Comparison of ENCODE assay signal across 7 mouse cellular contexts in the genomic region with DNA sequence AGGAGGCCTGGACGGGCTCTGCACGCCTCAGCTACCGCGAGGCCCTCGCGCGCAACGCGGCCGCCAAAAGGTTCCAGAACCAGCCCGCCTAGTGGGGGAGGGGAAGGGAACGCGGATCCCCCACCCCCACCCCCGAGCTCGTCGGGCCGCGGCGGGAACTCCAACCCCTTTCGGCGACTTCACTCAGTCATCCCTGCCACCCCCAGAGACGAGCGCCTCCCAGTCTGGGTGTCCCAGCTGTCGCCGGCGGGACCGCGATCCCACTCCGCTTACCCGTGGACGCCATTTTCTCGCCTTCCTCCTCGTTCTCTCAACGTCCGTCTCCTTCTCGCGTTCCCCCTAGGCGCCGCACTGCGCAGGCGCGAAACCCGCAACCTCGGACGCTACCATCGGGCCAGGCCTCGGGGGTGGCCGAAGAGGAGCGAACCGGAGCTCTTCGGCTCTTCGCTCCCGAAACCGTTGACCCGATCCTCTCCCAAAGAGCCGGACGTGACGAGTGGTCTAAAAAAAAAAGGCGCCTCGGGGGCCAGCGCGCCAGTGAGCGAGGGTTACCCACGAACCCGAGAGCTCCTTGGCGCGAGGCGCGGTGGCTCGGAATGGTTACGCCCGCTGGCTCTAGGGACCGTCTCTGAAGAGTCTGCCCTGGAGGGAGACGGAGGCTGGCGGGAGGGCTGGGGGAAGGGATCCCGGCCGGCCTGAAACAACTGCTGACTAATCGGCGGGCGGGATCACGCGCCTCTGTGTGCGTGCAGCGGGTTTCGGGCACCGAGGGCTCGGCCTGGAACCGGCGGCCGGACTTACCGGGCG. TPM values are rescaled to one million over a fixed set of nuclear protein-coding genes. Genes with fewer than 3 reads are reported as not detected.
DNase-seq lines count a peak whose midpoint lies in the region; ATAC-seq lines count a peak whose summit lies in the region.

TSS of gene Rhbdd3 (plus strand) at position 191 of the 807 bp plus-strand sequence.
TSS of gene Ewsr1 (minus strand) at position 531 of the 807 bp plus-strand sequence.

- WGBS in intestine, embryonic 16.5 days, result under 1% methylated on average over 91 of the region's 92 CpGs
- WGBS in midbrain, embryonic 11.5 days, result under 1% methylated on average over 90 of the region's 92 CpGs

- H3K4me2 ChIP-seq in intestine, embryonic 16.5 days (ENCODE audit: low read depth, low read length), result peak within 1 kb of the TSS; percentile 66
- peak within 1 kb of the TSS; percentile 86 for H3K4me2 ChIP-seq in midbrain, embryonic 11.5 days

- no peaks in the 10 kb centered on the region for H3K27me3 ChIP-seq in intestine, embryonic 16.5 days (replicated peaks; ENCODE audit: control insufficient read depth, insufficient read depth, low read length)
- no peaks in the 10 kb centered on the region for H3K27me3 ChIP-seq in midbrain, embryonic 11.5 days (ENCODE audit: control insufficient read depth, insufficient read depth, low read length)

- H3K9ac ChIP-seq in intestine, embryonic 16.5 days (ENCODE audit: low read depth, low read length), result peak within 1 kb of the TSS; percentile 100
- H3K9ac ChIP-seq in midbrain, embryonic 11.5 days (ENCODE audit: low read length), result peak within 1 kb of the TSS; percentile 98

- H3K27ac ChIP-seq in intestine, embryonic 16.5 days (ENCODE audit: low read length), result peak within 1 kb of the TSS; percentile 95
- H3K27ac ChIP-seq in midbrain, embryonic 11.5 days (ENCODE audit: low read depth, low read length), result peak within 1 kb of the TSS; percentile 95

- ATAC-seq in intestine, embryonic 16.5 days, result peak; percentile 89
- peak; percentile 88 for ATAC-seq in midbrain, embryonic 11.5 days (ENCODE audit: low FRiP score)

- intact Hi-C loops in left cerebral cortex, postnatal 36 days (cut with DNase I), result no loop called here

- peak; percentile 98 for DNase-seq in adrenal gland, adult 2 months
- DNase-seq in embryo, embryonic 11.5 days (ENCODE audit: low read depth, low spot score), result peak; percentile 96
- peak; percentile 96 to 98 for DNase-seq in gastrocnemius, postnatal 4 days (ENCODE audit: low spot score in 2 of 2)
- DNase-seq in left cerebral cortex, postnatal 36 days (ENCODE audit: low spot score in 2 of 2), result peak; percentile 98 to 99
- peak; percentile 100 for DNase-seq in midbrain, embryonic 11.5 days (ENCODE audit: low spot score, missing footprints)
- DNase-seq in skeletal muscle tissue, adult 2 months (ENCODE audit: low read depth, low spot score), result peak; percentile 96

- peaks cover 27% of the 10 kb centered on the region for H3K4me1 ChIP-seq in intestine, embryonic 16.5 days (ENCODE audit: control insufficient read depth, insufficient read depth, low read length)
- H3K4me1 ChIP-seq in midbrain, embryonic 11.5 days (ENCODE audit: control insufficient read depth, insufficient read depth, low read length), result peaks cover 22% of the 10 kb centered on the region

- H3K4me3 ChIP-seq in intestine, embryonic 16.5 days (ENCODE audit: low read length), result peak within 1 kb of the TSS; percentile 98
- peak within 1 kb of the TSS; percentile 95 for H3K4me3 ChIP-seq in midbrain, embryonic 11.5 days (ENCODE audit: low read depth, low read length)

- H3K9me3 ChIP-seq in intestine, embryonic 16.5 days (ENCODE audit: control insufficient read depth, low read length), result no peaks in the 10 kb centered on the region
- no peaks in the 10 kb centered on the region for H3K9me3 ChIP-seq in midbrain, embryonic 11.5 days (ENCODE audit: control insufficient read depth, low read length)

- H3K36me3 ChIP-seq in intestine, embryonic 16.5 days (ENCODE audit: control insufficient read depth, insufficient read depth, low read length), result no peaks in the 10 kb centered on the region; the same call in none of the 2 replicates
- no peaks in the 10 kb centered on the region for H3K36me3 ChIP-seq in midbrain, embryonic 11.5 days (ENCODE audit: control insufficient read depth, insufficient read depth, low read length)

RNA-seq across cellular contexts. Expression of gene Rhbdd3, which starts in this region (rescaled TPM):
- total RNA-seq in adrenal gland, adult 2 months (2021), result 10 to 100 TPM; 18.2 to 24.8 TPM
- polyA plus RNA-seq in adrenal gland, adult 2 months (2012; rRNA removed), result 38.1 and 60.4 TPM in 2 replicates
- total RNA-seq in gastrocnemius, postnatal 4 days (2021), result 10 to 100 TPM; 25.7 to 25.8 TPM
- 27.8 and 32.5 TPM in 2 replicates for polyA plus RNA-seq in intestine, embryonic 16.5 days (2015; fragmentation: Nextera tagmentation; extraction: Ambion mirVana)
- 10 to 100 TPM; 22.2 to 26.2 TPM for total RNA-seq in left cerebral cortex, postnatal 36 days (2021)
- 20.4 and 21.3 TPM in 2 replicates for polyA plus RNA-seq in midbrain, embryonic 11.5 days (2014; fragmentation: Nextera tagmentation; extraction: Ambion mirVana)

RNA-seq across cellular contexts. Expression of gene Ewsr1, which starts in this region (rescaled TPM):
- total RNA-seq in adrenal gland, adult 2 months (2021), result 100 to 1,000 TPM; 193 to 525 TPM
- 395 and 441 TPM in 2 replicates for polyA plus RNA-seq in adrenal gland, adult 2 months (2012; rRNA removed)
- total RNA-seq in gastrocnemius, postnatal 4 days (2021), result 100 to 1,000 TPM; 205 to 243 TPM
- polyA plus RNA-seq in intestine, embryonic 16.5 days (2015; fragmentation: Nextera tagmentation; extraction: Ambion mirVana), result 499 and 529 TPM in 2 replicates
- total RNA-seq in left cerebral cortex, postnatal 36 days (2021), result 100 to 1,000 TPM; 222 to 343 TPM
- polyA plus RNA-seq in midbrain, embryonic 11.5 days (2014; fragmentation: Nextera tagmentation; extraction: Ambion mirVana), result 419 and 422 TPM in 2 replicates

Comparison
In these comparisons a context has a peak if more than half of its experiments do, and no peak if none do; other contexts are left out.
1. Peak in every context shown above with its lines: DNase-seq, ATAC-seq, H3K4me3 ChIP-seq and H3K27ac ChIP-seq.